Mouse (Mus musculus) limb, embryonic 12.5 days (tissue): ENCODE data around the gene Prpsap1. TPM values are rescaled to one million over a fixed set of nuclear protein-coding genes. Genes with fewer than 3 reads are reported as not detected.
"Not testable (repeated sequence)": the region's sequence is repeated elsewhere in the genome, so short reads cannot be mapped to it uniquely, and the experiment has no call there.

Source experiments
- ATAC-seq: fragments of 200-750 bp; cut with Nextera tagmentation; 2 replicates; pipeline ENCODE4 v1.8.0; 2017; ENCODE audit warnings: low read depth, moderate TSS enrichment; ENCODE audit not compliant: insufficient number of reproducible peaks, insufficient read depth, low FRiP score, low TSS enrichment
- H3K27ac ChIP-seq: fragments of 300-500 bp; sonication (generic); 2 replicates; pipeline ENCODE4 v1.5.1; 2016; ENCODE audit warnings: mild to moderate bottlenecking, moderate library complexity
- H3K27me3 ChIP-seq: fragments of 300-500 bp; sonication (generic); 2 replicates; pipeline ENCODE4 v1.6.1; 2016; ENCODE audit warnings: mild to moderate bottlenecking, moderate library complexity
- H3K36me3 ChIP-seq: fragments of 300-500 bp; sonication (generic); 2 replicates; pipeline ENCODE4 v1.6.1; 2016; ENCODE audit warnings: mild to moderate bottlenecking, moderate library complexity
- H3K4me1 ChIP-seq: fragments of 300-500 bp; sonication (generic); replicated peaks from 2 replicates; pipeline ENCODE4 v1.6.1; 2016
- H3K4me2 ChIP-seq: fragments of 300-500 bp; sonication (generic); 2 replicates; pipeline ENCODE4 v1.6.1; 2016; ENCODE audit warnings: mild to moderate bottlenecking, moderate library complexity
- H3K4me3 ChIP-seq: fragments of 300-500 bp; sonication (generic); replicated peaks from 2 replicates; pipeline ENCODE4 v1.5.1; 2016; ENCODE audit warnings: mild to moderate bottlenecking
- H3K9ac ChIP-seq: fragments of 300-500 bp; sonication (generic); replicated peaks from 2 replicates; pipeline ENCODE4 v1.6.1; 2016; ENCODE audit warnings: mild to moderate bottlenecking, moderate library complexity
- H3K9me3 ChIP-seq: fragments of 300-500 bp; sonication (generic); 2 replicates; pipeline ENCODE4 v1.6.1; 2016; ENCODE audit warnings: mild to moderate bottlenecking, moderate library complexity
- WGBS: fragments of 180-500 bp; shearing (Covaris S2); methylation state at CpG from one replicate; pipeline ENCODE4 v1.1.7; 2016; 5-methylcytosine and 5-hydroxymethylcytosine counted together
- polyA plus RNA-seq: library from polyadenylated mRNA; unstranded; fragments of >200 nt; fragmentation: Nextera tagmentation; extraction: Ambion mirVana; gene quantifications from 2 replicates; pipeline ENCODE4 v1.2.1, GENCODE M21; 2016

Prpsap1 gene
- polyA plus RNA-seq, 1 experiment from 2014 or later: 199 TPM

GRCm38 (mm10) chr11:116480975-116481374, 13.0 kb downstream of the Prpsap1 start:
- ATAC-seq: no peak
- WGBS: 94% methylated on average over 8 of the region's 8 CpGs
- Histone ChIP-seq H3K4me3 (no peak overlapping the region), H3K4me2 (no peak overlapping the region), H3K36me3 (peaks cover 99% of the 10 kb centered on the region), H3K4me1 (no peaks in the 10 kb centered on the region), H3K9ac (no peak overlapping the region), H3K27ac (no peak overlapping the region), H3K9me3 (no peaks in the 10 kb centered on the region), H3K27me3 (no peaks in the 10 kb centered on the region)

GRCm38 (mm10) chr11:116479832-116480231, 14.2 kb downstream of the Prpsap1 start:
- H3K27ac ChIP-seq: no peak overlapping the region
- H3K9me3 ChIP-seq: no peaks in the 10 kb centered on the region
- H3K9ac ChIP-seq: no peak overlapping the region
- no peaks in the 10 kb centered on the region for H3K4me1 ChIP-seq
- 61% methylated on average over 8 of the region's 8 CpGs for WGBS
- no peaks in the 10 kb centered on the region for H3K27me3 ChIP-seq
- no peak overlapping the region for H3K4me3 ChIP-seq
- no peak for ATAC-seq
- H3K36me3 ChIP-seq: peaks cover 99% of the 10 kb centered on the region
- H3K4me2 ChIP-seq: no peak overlapping the region

- Histone ChIP-seq H3K4me3 (no peak overlapping the region), H3K4me1 (no peaks in the 10 kb centered on the region)
- WGBS: 85% methylated on average over 7 of the region's 7 CpGs
Measured at GRCm38 (mm10) chr11:116478978-116479377, 15.0 kb downstream of the Prpsap1 start.

GRCm38 (mm10) chr11:116477160-116477759, 16.7 kb downstream of the Prpsap1 start:
- Histone ChIP-seq H3K27me3 (no peaks in the 10 kb centered on the region), H3K36me3 (peaks cover 98% of the 10 kb centered on the region), H3K4me3 (no peak overlapping the region), H3K4me2 (no peak overlapping the region), H3K9ac (no peak overlapping the region), H3K27ac (no peak overlapping the region), H3K9me3 (no peaks in the 10 kb centered on the region), H3K4me1 (no peaks in the 10 kb centered on the region)
- 95% methylated on average over 15 of the region's 15 CpGs for WGBS
- no peak for ATAC-seq

More at GRCm38 (mm10) chr11:116478978-116479377, 15.0 kb downstream of the Prpsap1 start:
- H3K27me3 ChIP-seq: no peaks in the 10 kb centered on the region
- H3K4me2 ChIP-seq: no peak overlapping the region
- no peak for ATAC-seq
- H3K36me3 ChIP-seq: peaks cover 97% of the 10 kb centered on the region
- no peaks in the 10 kb centered on the region for H3K9me3 ChIP-seq
- no peak overlapping the region for H3K9ac ChIP-seq
- H3K27ac ChIP-seq: no peak overlapping the region

- Histone ChIP-seq H3K27me3 (no peaks in the 10 kb centered on the region), H3K4me3 (no peak overlapping the region), H3K9ac (no peak overlapping the region), H3K9me3 (no peaks in the 10 kb centered on the region), H3K4me1 (no peaks in the 10 kb centered on the region), H3K4me2 (no peak overlapping the region), H3K27ac (no peak overlapping the region), H3K36me3 (peaks cover 98% of the 10 kb centered on the region)
- ATAC-seq: no peak
- WGBS: 90% methylated on average over 6 of the region's 6 CpGs
Measured at GRCm38 (mm10) chr11:116476696-116477095, 17.3 kb downstream of the Prpsap1 start.

- peaks cover 98% of the 10 kb centered on the region for H3K36me3 ChIP-seq
- ATAC-seq: no peak
- whole genome bisulfite sequencing: 95% methylated on average over 10 of the region's 10 CpGs
Measured at GRCm38 (mm10) chr11:116476041-116476440, 18.0 kb downstream of the Prpsap1 start.

GRCm38 (mm10) chr11:116472275-116472674, 21.7 kb downstream of the Prpsap1 start:
- H3K9ac ChIP-seq: no peak overlapping the region
- peaks cover 76% of the 10 kb centered on the region for H3K36me3 ChIP-seq
- no peak for ATAC-seq
- H3K4me1 ChIP-seq: no peaks in the 10 kb centered on the region
- no peak overlapping the region for H3K4me3 ChIP-seq
- no peak overlapping the region for H3K27ac ChIP-seq
- WGBS: 86% methylated on average over 4 of the region's 4 CpGs
- no peaks in the 10 kb centered on the region for H3K27me3 ChIP-seq
- no peaks in the 10 kb centered on the region for H3K9me3 ChIP-seq
- no peak overlapping the region for H3K4me2 ChIP-seq

More at GRCm38 (mm10) chr11:116476041-116476440, 18.0 kb downstream of the Prpsap1 start:
- Histone ChIP-seq H3K27me3 (no peaks in the 10 kb centered on the region), H3K4me2 (no peak overlapping the region), H3K9me3 (no peaks in the 10 kb centered on the region), H3K4me1 (no peaks in the 10 kb centered on the region), H3K9ac (no peak overlapping the region), H3K27ac (no peak overlapping the region), H3K4me3 (no peak overlapping the region)

- Histone ChIP-seq H3K27me3 (no peaks in the 10 kb centered on the region), H3K9me3 (no peaks in the 10 kb centered on the region), H3K9ac (0 out of 2 replicates have a peak overlapping the region, but pooled peaks have one; percentile 3), H3K4me1 (no peaks in the 10 kb centered on the region), H3K4me2 (no peak overlapping the region), H3K4me3 (no peak overlapping the region), H3K27ac (no peak overlapping the region), H3K36me3 (peaks cover 62% of the 10 kb centered on the region)
- no peak; the same call in 1 of the 2 replicates for ATAC-seq
- 94% methylated on average over 4 of the region's 4 CpGs for WGBS
Measured at GRCm38 (mm10) chr11:116470896-116471295, 23.1 kb downstream of the Prpsap1 start.

GRCm38 (mm10) chr11:116470249-116470648, 23.8 kb downstream of the Prpsap1 start:
- Histone ChIP-seq H3K27ac (no peak overlapping the region; the same call in 1 of the 2 replicates), H3K4me1 (no peaks in the 10 kb centered on the region), H3K27me3 (no peaks in the 10 kb centered on the region), H3K36me3 (peaks cover 56% of the 10 kb centered on the region), H3K4me3 (no peak overlapping the region), H3K9me3 (no peaks in the 10 kb centered on the region), H3K9ac (no peak overlapping the region), H3K4me2 (no peak overlapping the region)
- 87% methylated on average over 3 of the region's 3 CpGs for WGBS
- no peak for ATAC-seq

- H3K9me3 ChIP-seq, H3K4me2 ChIP-seq, H3K4me1 ChIP-seq, H3K4me3 ChIP-seq, H3K27ac ChIP-seq, ATAC-seq, H3K9ac ChIP-seq, H3K27me3 ChIP-seq: not testable (repeated sequence)
- H3K36me3 ChIP-seq: peaks cover 39% of the 10 kb centered on the region
- WGBS: 81% methylated on average over 3 of the region's 3 CpGs
Measured at GRCm38 (mm10) chr11:116468338-116468737, 25.7 kb downstream of the Prpsap1 start.

GRCm38 (mm10) chr11:116466141-116466540, 27.9 kb downstream of the Prpsap1 start, which contains the start of gene Qrich2:
TSS of gene Qrich2 (minus strand) at chr11:116466241.
- Histone ChIP-seq H3K27ac (no peak within 1 kb of the TSS), H3K36me3 (peaks cover 17% of the 10 kb centered on the region)
- WGBS: 74% methylated on average over 20 of the region's 20 CpGs

GRCm38 (mm10) chr11:116463833-116464232, 30.2 kb downstream of the Prpsap1 start:
- Histone ChIP-seq H3K4me2 (no peak overlapping the region), H3K9me3 (no peaks in the 10 kb centered on the region), H3K36me3 (no peaks in the 10 kb centered on the region), H3K4me1 (peaks cover 4% of the 10 kb centered on the region), H3K27me3 (no peaks in the 10 kb centered on the region), H3K4me3 (no peak overlapping the region), H3K27ac (no peak overlapping the region), H3K9ac (no peak overlapping the region)
- WGBS: 3% methylated on average over 2 of the region's 2 CpGs
- peak; percentile 57 for ATAC-seq

More at GRCm38 (mm10) chr11:116466141-116466540, 27.9 kb downstream of the Prpsap1 start, which contains the start of gene Qrich2:
- Histone ChIP-seq H3K9me3 (no peaks in the 10 kb centered on the region), H3K27me3 (no peaks in the 10 kb centered on the region), H3K4me2 (no peak within 1 kb of the TSS), H3K9ac (no peak within 1 kb of the TSS), H3K4me3 (no peak within 1 kb of the TSS), H3K4me1 (peaks cover 4% of the 10 kb centered on the region)
- ATAC-seq: no peak
